Mouse (Mus musculus): ENCODE measurements around the gene Rpl5.

DNA sequence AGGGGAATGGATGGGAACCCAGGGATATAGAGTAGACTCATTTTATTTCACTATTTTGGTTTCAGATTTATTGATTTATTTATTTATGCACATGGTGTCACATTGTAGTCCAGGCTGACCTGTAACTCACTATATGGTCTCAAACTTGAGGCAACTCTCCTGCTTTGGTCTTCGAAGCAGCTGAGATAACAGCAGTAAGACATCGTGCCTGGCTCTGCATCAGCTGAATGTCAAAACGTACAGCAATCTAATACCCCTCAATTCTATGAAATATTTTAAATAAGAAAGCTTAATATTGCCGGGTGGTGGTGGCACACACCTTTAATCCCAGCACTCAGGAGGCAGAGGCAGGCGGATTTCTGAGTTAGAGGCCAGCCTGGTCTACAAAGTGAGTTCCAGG, 10.7 kb downstream of the Rpl5 start:
- TF ChIP-seq POLR2A (IDR thresholded peaks at IDR 0.05; ENCODE audit: insufficient read depth, low read depth, low read length) (no peak), CTCF (IDR thresholded peaks at IDR 0.05; ENCODE audit: insufficient read depth, low read depth, low read length) (no peak)
